Mouse (Mus musculus): ENCODE data around the gene Lgmn.

DNA sequence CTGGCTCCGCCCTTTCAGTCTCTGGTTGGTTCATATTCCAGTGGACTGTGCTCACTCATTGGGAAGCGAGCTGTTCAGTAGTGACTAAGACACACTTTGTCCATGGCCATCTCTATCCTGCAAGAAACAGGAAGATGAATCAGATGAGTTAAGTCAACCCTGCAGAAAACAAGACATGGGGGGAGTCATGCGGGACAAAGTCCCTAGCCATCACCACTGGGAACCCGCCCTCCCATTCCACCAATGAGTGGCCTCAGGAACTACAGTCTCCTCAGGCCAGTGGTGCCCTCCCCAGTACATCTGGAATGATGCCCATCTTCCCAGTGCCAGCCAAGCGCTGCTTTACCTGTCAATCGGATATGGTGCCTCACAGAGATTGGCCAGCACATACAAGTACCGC is 45.1 kb downstream of the Lgmn start:
- TF ChIP-seq SIN3A (IDR thresholded peaks at IDR 0.05; ENCODE audit: low read length), result no peak
- TF ChIP-seq POLR2A (IDR thresholded peaks at IDR 0.05; ENCODE audit: low read depth, low read length), result no peak
- no peak for TF ChIP-seq CTCF (conservative IDR thresholded peaks at IDR 0.05 in 1 of 2, IDR thresholded peaks at IDR 0.05 in 1 of 2; ENCODE audit: low read depth in 2 of 2, low read length in 2 of 2)
- TF ChIP-seq ELF1 (IDR thresholded peaks at IDR 0.05; ENCODE audit: low read depth, low read length), result no peak
- no peak for TF ChIP-seq ZMIZ1 (IDR thresholded peaks at IDR 0.05; ENCODE audit: low read depth, low read length)
- TF ChIP-seq IRF4 (IDR thresholded peaks at IDR 0.05; ENCODE audit: low read depth, low read length), result no peak
- TF ChIP-seq ZNF384 (IDR thresholded peaks at IDR 0.05; ENCODE audit: low read depth, low read length), result no peak
- no peak for TF ChIP-seq HCFC1 (IDR thresholded peaks at IDR 0.05; ENCODE audit: low read depth, low read length)

Data from CH12.LX (cell line).